Mouse (Mus musculus): ENCODE measurements around the gene Ggta1. TPM values are rescaled to one million over a fixed set of nuclear protein-coding genes. Genes with fewer than 3 reads are reported as not detected.

The Ggta1 gene
- polyA plus RNA-seq, 1 experiment from 2014 or later, result 28.9 TPM

GRCm38 (mm10) chr2:35483402-35483801 lies 20.4 kb upstream of the Ggta1 start:
- Histone ChIP-seq H3K36me3 (ENCODE audit: control insufficient read depth, insufficient read depth, low read length) (no peaks in the 10 kb centered on the region), H3K9me3 (replicated peaks; ENCODE audit: control insufficient read depth, low read length) (no peaks in the 10 kb centered on the region), H3K27me3 (ENCODE audit: control insufficient read depth, insufficient read depth, low read length) (no peaks in the 10 kb centered on the region), H3K4me3 (replicated peaks; ENCODE audit: low read length) (no peak overlapping the region), H3K4me1 (ENCODE audit: control insufficient read depth, insufficient read depth, low read length) (peaks cover 6% of the 10 kb centered on the region), H3K27ac (ENCODE audit: low read length) (no peak overlapping the region), H3K9ac (ENCODE audit: low read length) (no peak overlapping the region), H3K4me2 (ENCODE audit: low read depth, low read length) (no peak overlapping the region)
- no peak for ATAC-seq (ENCODE audit: insufficient read depth, low FRiP score)
- WGBS, result 83% methylated on average over 9 of the region's 9 CpGs

GRCm38 (mm10) chr2:35481322-35481990 lies 18.4 kb upstream of the Ggta1 start:
- H3K4me3 ChIP-seq (replicated peaks; ENCODE audit: low read length), result no peak overlapping the region
- WGBS, result 76% methylated on average over 7 of the region's 7 CpGs
- no peak for ATAC-seq (ENCODE audit: insufficient read depth, low FRiP score)
- no peaks in the 10 kb centered on the region for H3K9me3 ChIP-seq (replicated peaks; ENCODE audit: control insufficient read depth, low read length)
- H3K9ac ChIP-seq (ENCODE audit: low read length), result no peak overlapping the region
- no peak overlapping the region for H3K4me2 ChIP-seq (ENCODE audit: low read depth, low read length)
- no peaks in the 10 kb centered on the region for H3K27me3 ChIP-seq (ENCODE audit: control insufficient read depth, insufficient read depth, low read length)
- H3K4me1 ChIP-seq (ENCODE audit: control insufficient read depth, insufficient read depth, low read length), result peaks cover 6% of the 10 kb centered on the region
- no peak overlapping the region for H3K27ac ChIP-seq (ENCODE audit: low read length)
- no peaks in the 10 kb centered on the region for H3K36me3 ChIP-seq (ENCODE audit: control insufficient read depth, insufficient read depth, low read length)

DNA sequence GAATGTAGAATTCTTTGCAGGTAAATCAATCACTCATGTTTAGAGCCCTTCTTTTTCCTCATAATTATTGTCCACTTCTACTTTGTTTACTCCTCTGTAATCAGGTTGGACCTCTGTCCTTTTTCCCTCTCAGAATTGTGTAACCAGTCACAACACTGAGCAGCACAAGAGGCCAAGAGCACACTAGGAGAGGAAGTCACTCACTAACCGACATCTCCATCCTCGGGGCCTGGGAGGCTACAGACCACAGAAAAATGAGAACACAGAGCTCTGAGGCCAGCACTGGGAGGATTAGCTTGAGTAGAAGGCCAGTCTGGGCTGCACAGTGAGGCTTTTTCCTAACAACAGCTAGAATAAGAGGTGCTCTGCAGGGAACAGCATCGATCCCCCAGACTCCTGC lies 17.0 kb upstream of the Ggta1 start:
- WGBS, result 50% methylated on average over 3 of the region's 3 CpGs

DNA sequence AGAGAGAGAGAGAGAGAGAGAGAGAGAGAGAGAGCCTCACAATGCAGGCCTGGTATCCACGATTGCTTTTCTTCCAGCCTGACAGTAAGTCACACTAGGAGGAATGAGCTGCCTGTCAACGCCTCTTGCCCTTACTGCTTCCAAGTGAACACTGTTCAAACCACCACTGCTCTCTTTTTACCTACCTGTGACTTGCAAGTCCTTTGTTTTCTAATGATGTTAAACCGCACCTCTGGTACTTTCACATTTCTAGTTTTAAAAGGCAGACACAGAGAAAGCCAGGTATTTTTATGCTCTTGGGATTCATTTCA lies 15.7 kb upstream of the Ggta1 start:
- Histone ChIP-seq H3K9me3 (replicated peaks; ENCODE audit: control insufficient read depth, low read length) (no peaks in the 10 kb centered on the region), H3K27ac (ENCODE audit: low read length) (no peak overlapping the region), H3K4me2 (ENCODE audit: low read depth, low read length) (no peak overlapping the region), H3K4me1 (ENCODE audit: control insufficient read depth, insufficient read depth, low read length) (peaks cover 6% of the 10 kb centered on the region), H3K9ac (ENCODE audit: low read length) (no peak overlapping the region), H3K4me3 (replicated peaks; ENCODE audit: low read length) (no peak overlapping the region), H3K27me3 (ENCODE audit: control insufficient read depth, insufficient read depth, low read length) (no peaks in the 10 kb centered on the region), H3K36me3 (ENCODE audit: control insufficient read depth, insufficient read depth, low read length) (no peaks in the 10 kb centered on the region)
- ATAC-seq (ENCODE audit: insufficient read depth, low FRiP score), result no peak
- 56% methylated on average over 3 of the region's 3 CpGs for WGBS

More for the DNA sequence above, 17.0 kb upstream of the Ggta1 start:
- Histone ChIP-seq H3K27me3 (ENCODE audit: control insufficient read depth, insufficient read depth, low read length) (no peaks in the 10 kb centered on the region), H3K4me1 (ENCODE audit: control insufficient read depth, insufficient read depth, low read length) (peaks cover 6% of the 10 kb centered on the region), H3K9me3 (replicated peaks; ENCODE audit: control insufficient read depth, low read length) (no peaks in the 10 kb centered on the region), H3K36me3 (ENCODE audit: control insufficient read depth, insufficient read depth, low read length) (no peaks in the 10 kb centered on the region), H3K4me2 (ENCODE audit: low read depth, low read length) (no peak overlapping the region), H3K4me3 (replicated peaks; ENCODE audit: low read length) (no peak overlapping the region), H3K27ac (ENCODE audit: low read length) (no peak overlapping the region), H3K9ac (ENCODE audit: low read length) (no peak overlapping the region)
- no peak for ATAC-seq (ENCODE audit: insufficient read depth, low FRiP score)

GRCm38 (mm10) chr2:35477999-35478811 lies 15.2 kb upstream of the Ggta1 start:
- WGBS, result 71% methylated on average over 10 of the region's 10 CpGs
- no peak overlapping the region for H3K27ac ChIP-seq (ENCODE audit: low read length)
- no peak for ATAC-seq (ENCODE audit: insufficient read depth, low FRiP score)

DNA sequence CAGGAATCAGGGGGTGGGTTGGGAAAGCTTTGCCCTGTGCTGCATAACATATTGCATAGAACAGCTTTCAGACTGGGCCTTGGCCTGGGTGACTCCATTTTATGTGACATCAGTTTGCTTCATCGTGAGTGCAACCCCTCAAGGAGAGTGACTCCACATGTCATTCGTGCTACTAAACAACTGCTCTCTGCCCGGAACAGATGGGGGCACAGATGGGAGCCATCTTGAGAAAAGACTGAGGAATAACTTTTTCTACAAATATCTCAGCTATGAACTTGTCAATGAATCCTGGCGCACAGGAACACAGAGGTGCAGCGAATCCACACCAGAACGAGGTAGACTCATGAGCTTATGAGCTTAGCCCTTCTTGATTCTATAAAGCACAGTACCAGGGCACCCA lies 14.3 kb upstream of the Ggta1 start:
- Histone ChIP-seq H3K9ac (ENCODE audit: low read length) (no peak overlapping the region), H3K4me3 (replicated peaks; ENCODE audit: low read length) (no peak overlapping the region), H3K27ac (ENCODE audit: low read length) (no peak overlapping the region), H3K9me3 (replicated peaks; ENCODE audit: control insufficient read depth, low read length) (no peaks in the 10 kb centered on the region), H3K4me1 (ENCODE audit: control insufficient read depth, insufficient read depth, low read length) (peaks cover 6% of the 10 kb centered on the region), H3K27me3 (ENCODE audit: control insufficient read depth, insufficient read depth, low read length) (no peaks in the 10 kb centered on the region), H3K4me2 (ENCODE audit: low read depth, low read length) (no peak overlapping the region), H3K36me3 (ENCODE audit: control insufficient read depth, insufficient read depth, low read length) (no peaks in the 10 kb centered on the region)
- ATAC-seq (ENCODE audit: insufficient read depth, low FRiP score), result no peak
- WGBS, result 77% methylated on average over 6 of the region's 6 CpGs

More at GRCm38 (mm10) chr2:35477999-35478811, 15.2 kb upstream of the Ggta1 start:
- Histone ChIP-seq H3K36me3 (ENCODE audit: control insufficient read depth, insufficient read depth, low read length) (no peaks in the 10 kb centered on the region), H3K9me3 (replicated peaks; ENCODE audit: control insufficient read depth, low read length) (no peaks in the 10 kb centered on the region), H3K27me3 (ENCODE audit: control insufficient read depth, insufficient read depth, low read length) (no peaks in the 10 kb centered on the region), H3K9ac (ENCODE audit: low read length) (no peak overlapping the region), H3K4me1 (ENCODE audit: control insufficient read depth, insufficient read depth, low read length) (peaks cover 6% of the 10 kb centered on the region), H3K4me3 (replicated peaks; ENCODE audit: low read length) (no peak overlapping the region), H3K4me2 (ENCODE audit: low read depth, low read length) (no peak overlapping the region)

DNA sequence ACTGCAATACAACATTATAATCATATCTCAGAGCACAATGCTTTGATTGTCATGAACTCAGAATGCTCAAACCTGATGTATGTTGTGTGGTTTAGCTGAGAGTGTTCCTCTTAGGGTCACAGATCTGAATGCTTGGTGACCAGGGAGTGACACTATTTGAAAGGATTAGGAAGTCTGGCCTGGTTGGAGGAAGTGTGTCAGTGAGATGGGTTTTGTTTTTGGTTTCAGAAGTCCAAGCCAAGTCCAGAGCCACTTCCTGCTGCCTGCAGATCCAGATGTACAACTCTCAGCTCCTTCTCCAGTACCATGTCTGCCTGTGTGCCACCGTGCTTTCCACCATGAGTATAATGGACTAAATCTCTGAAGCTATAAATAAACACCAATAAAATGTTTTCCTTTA lies 11.9 kb upstream of the Ggta1 start:
- Histone ChIP-seq H3K27me3 (ENCODE audit: control insufficient read depth, insufficient read depth, low read length) (no peaks in the 10 kb centered on the region), H3K4me1 (ENCODE audit: control insufficient read depth, insufficient read depth, low read length) (no peaks in the 10 kb centered on the region), H3K4me2 (ENCODE audit: low read depth, low read length) (no peak overlapping the region), H3K4me3 (replicated peaks; ENCODE audit: low read length) (no peak overlapping the region), H3K9ac (ENCODE audit: low read length) (no peak overlapping the region), H3K27ac (ENCODE audit: low read length) (no peak overlapping the region), H3K36me3 (ENCODE audit: control insufficient read depth, insufficient read depth, low read length) (no peaks in the 10 kb centered on the region), H3K9me3 (replicated peaks; ENCODE audit: control insufficient read depth, low read length) (no peaks in the 10 kb centered on the region)
- no peak for ATAC-seq (ENCODE audit: insufficient read depth, low FRiP score)
- WGBS, result 91% methylated on average over 1 of the region's 1 CpGs

DNA sequence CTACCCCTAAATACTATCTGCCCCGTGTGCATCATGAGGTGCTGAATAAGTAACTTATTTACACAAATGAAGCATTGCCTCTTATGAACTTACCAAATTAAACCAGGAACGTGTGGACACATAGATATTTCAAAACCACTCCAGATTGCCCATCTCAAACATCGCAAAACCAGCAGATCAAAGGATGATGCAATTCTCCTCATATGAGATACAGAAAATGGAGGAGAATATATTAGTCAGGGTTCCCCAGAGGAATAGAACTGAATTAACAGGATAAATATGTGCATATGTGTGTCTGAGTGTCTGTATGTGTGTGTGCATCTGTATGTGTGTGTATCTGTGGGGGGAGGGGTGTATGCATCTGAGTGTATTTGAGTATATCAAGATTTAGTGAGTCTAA lies 6.2 kb upstream of the Ggta1 start:
- 78% methylated on average over 3 of the region's 3 CpGs for WGBS
- H3K27me3 ChIP-seq (ENCODE audit: control insufficient read depth, insufficient read depth, low read length), result no peaks in the 10 kb centered on the region
- H3K9me3 ChIP-seq (replicated peaks; ENCODE audit: control insufficient read depth, low read length), result no peaks in the 10 kb centered on the region
- no peak for ATAC-seq (ENCODE audit: insufficient read depth, low FRiP score)
- H3K4me1 ChIP-seq (ENCODE audit: control insufficient read depth, insufficient read depth, low read length), result no peaks in the 10 kb centered on the region
- H3K4me2 ChIP-seq (ENCODE audit: low read depth, low read length), result no peak overlapping the region
- no peak overlapping the region for H3K27ac ChIP-seq (ENCODE audit: low read length)
- H3K4me3 ChIP-seq (replicated peaks; ENCODE audit: low read length), result no peak overlapping the region
- H3K36me3 ChIP-seq (ENCODE audit: control insufficient read depth, insufficient read depth, low read length), result no peaks in the 10 kb centered on the region
- no peak overlapping the region for H3K9ac ChIP-seq (ENCODE audit: low read length)

GRCm38 (mm10) chr2:35468276-35468675 lies 5.2 kb upstream of the Ggta1 start:
- no peaks in the 10 kb centered on the region for H3K27me3 ChIP-seq (ENCODE audit: control insufficient read depth, insufficient read depth, low read length)
- WGBS, result 63% methylated on average over 2 of the region's 2 CpGs
- no peak for ATAC-seq (ENCODE audit: insufficient read depth, low FRiP score)
- no peaks in the 10 kb centered on the region for H3K36me3 ChIP-seq (ENCODE audit: control insufficient read depth, insufficient read depth, low read length)
- no peak overlapping the region for H3K9ac ChIP-seq (ENCODE audit: low read length)
- no peak overlapping the region for H3K27ac ChIP-seq (ENCODE audit: low read length)
- no peak overlapping the region for H3K4me2 ChIP-seq (ENCODE audit: low read depth, low read length)
- no peaks in the 10 kb centered on the region for H3K9me3 ChIP-seq (replicated peaks; ENCODE audit: control insufficient read depth, low read length)
- H3K4me3 ChIP-seq (replicated peaks; ENCODE audit: low read length), result no peak overlapping the region
- H3K4me1 ChIP-seq (ENCODE audit: control insufficient read depth, insufficient read depth, low read length), result no peaks in the 10 kb centered on the region; the same call in 1 of the 2 replicates
